25 mouse cellular contexts compared by ENCODE assay signal in the genomic region with DNA sequence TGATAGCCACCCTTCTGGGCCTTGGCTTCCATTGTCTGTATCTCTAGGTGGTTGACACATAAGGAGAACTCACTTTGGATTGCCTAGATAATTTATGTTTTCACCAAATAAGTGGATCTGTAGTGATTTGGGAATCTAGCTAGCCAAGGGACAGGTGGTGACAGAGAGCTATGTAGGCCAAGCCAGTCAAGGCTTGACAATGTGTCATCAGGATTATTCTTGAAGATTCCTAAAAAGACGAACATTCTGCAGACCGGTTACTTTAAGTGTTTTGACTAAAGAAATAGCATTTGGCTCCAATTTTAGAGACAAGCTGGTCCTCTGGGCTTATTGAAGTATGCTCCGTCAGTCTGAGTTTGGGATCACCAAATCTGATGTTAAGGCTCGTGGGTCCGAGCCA.
"Had no signal": no experiment of that assay in that cellular context is flagged by ENCODE, and none has a peak within 500 bp of the region (broad histone marks: within the 10 kb centered on the region; RNA-seq: fewer than 3 reads in every experiment).

No protein-coding gene starts in this region.

- H3K4me1 ChIP-seq: heart, embryonic 13.5 days; hindbrain, embryonic 15.5 days; liver, embryonic 12.5 days had no signal

- H3K36me3 ChIP-seq: heart, embryonic 13.5 days; heart, embryonic 15.5 days; hindbrain, embryonic 13.5 days; hindbrain, embryonic 15.5 days; kidney, embryonic 15.5 days; limb, embryonic 13.5 days; limb, embryonic 15.5 days; liver, embryonic 12.5 days had no signal

- H3K9ac ChIP-seq: heart, embryonic 13.5 days; heart, embryonic 15.5 days; hindbrain, embryonic 13.5 days; hindbrain, embryonic 15.5 days; kidney, embryonic 15.5 days; limb, embryonic 13.5 days; limb, embryonic 15.5 days; liver, embryonic 12.5 days; liver, embryonic 14.5 days had no signal

- H3K27ac ChIP-seq: heart, adult 2 months; heart, embryonic 13.5 days; heart, embryonic 15.5 days; hindbrain, embryonic 13.5 days; hindbrain, embryonic 15.5 days; hindbrain, postnatal 0 days; kidney, embryonic 15.5 days; kidney, postnatal 0 days; limb, embryonic 13.5 days; limb, embryonic 15.5 days; liver, embryonic 12.5 days; liver, embryonic 14.5 days had no signal

- DNase-seq: gastrocnemius, postnatal 14 days; gastrocnemius, postnatal 36 days; heart, adult 2 months; heart, postnatal 14 days; heart, postnatal 36 days; kidney, adult 11 months; kidney, adult 2 months; kidney, adult 9 months; kidney, postnatal 14 days; kidney, postnatal 36 days; layer of hippocampus, adult 9-11 months; layer of hippocampus, postnatal 36 days; left cerebral cortex, postnatal 4 days had no signal

- H3K4me2 ChIP-seq: heart, embryonic 11.5 days; heart, embryonic 13.5 days; heart, embryonic 15.5 days; hindbrain, embryonic 13.5 days; hindbrain, embryonic 15.5 days; kidney, embryonic 15.5 days; limb, embryonic 13.5 days; limb, embryonic 15.5 days; liver, embryonic 12.5 days had no signal

- ATAC-seq: hindbrain, postnatal 0 days; liver, embryonic 12.5 days had no signal

- H3K27me3 ChIP-seq: heart, embryonic 13.5 days; heart, embryonic 15.5 days; hindbrain, embryonic 13.5 days; hindbrain, embryonic 15.5 days; kidney, embryonic 15.5 days; limb, embryonic 15.5 days had no signal

- H3K4me3 ChIP-seq: heart, adult 2 months; heart, embryonic 13.5 days; heart, embryonic 15.5 days; hindbrain, embryonic 13.5 days; hindbrain, embryonic 15.5 days; kidney, embryonic 15.5 days; limb, embryonic 13.5 days; limb, embryonic 15.5 days; liver, embryonic 12.5 days had no signal

- H3K9me3 ChIP-seq: heart, embryonic 15.5 days; hindbrain, embryonic 13.5 days; hindbrain, embryonic 15.5 days; kidney, embryonic 15.5 days; limb, embryonic 15.5 days; liver, embryonic 12.5 days had no signal
